Mouse (Mus musculus) E14TG2a.4 (cell line): ENCODE data around the gene Sept9.

ENCODE experiments used
- CTCF ChIP-seq: conservative IDR thresholded peaks from 2 replicates; pipeline ENCODE4 v1.5.1; 2014; ENCODE audit warnings: low read length
- NANOG ChIP-seq: IDR thresholded peaks from 2 replicates; pipeline ENCODE4 v1.6.1; 2014; ENCODE audit warnings: borderline replicate concordance, low read length, mixed read lengths

- no peak for TF ChIP-seq CTCF
- no peak for TF ChIP-seq NANOG
Measured at GRCm38 (mm10) chr11:117196681-117197080, 2.8 kb upstream of the Sept9 start.
